Mouse (Mus musculus) testis, adult 2 months (tissue): ENCODE results near the gene Coro2a. TPM values are rescaled to one million over a fixed set of nuclear protein-coding genes. Genes with fewer than 3 reads are reported as not detected.
"Not testable (repeated sequence)": the region's sequence is repeated elsewhere in the genome, so short reads cannot be mapped to it uniquely, and the experiment has no call there.

Experiments used
- H3K27ac ChIP-seq: fragments of 200-500 bp; 2 replicates; pipeline ENCODE4 v1.5.1; 2012; ENCODE audit warnings: low read depth, low read length; ENCODE audit not compliant: control insufficient read depth, insufficient read depth
- H3K27me3 ChIP-seq: fragments of 200-500 bp; 2 replicates; pipeline ENCODE4 v1.6.1; 2012; ENCODE audit warnings: mild to moderate bottlenecking, low read length, moderate library complexity; ENCODE audit not compliant: control insufficient read depth, insufficient read depth
- H3K36me3 ChIP-seq: fragments of 200-500 bp; 2 replicates; pipeline ENCODE4 v1.6.1; 2012; ENCODE audit warnings: mild to moderate bottlenecking, low read length; ENCODE audit not compliant: control insufficient read depth, insufficient read depth
- H3K4me1 ChIP-seq: fragments of 200-500 bp; 2 replicates; pipeline ENCODE4 v1.6.1; 2012; ENCODE audit warnings: low read length; ENCODE audit not compliant: control insufficient read depth, insufficient read depth
- H3K4me3 ChIP-seq: fragments of 200-500 bp; 2 replicates; pipeline ENCODE4 v1.5.1; 2012; ENCODE audit warnings: low read depth, mild to moderate bottlenecking, low read length, moderate library complexity, mixed read lengths; ENCODE audit not compliant: control insufficient read depth
- CTCF ChIP-seq: fragments of 200-500 bp; IDR thresholded peaks from 2 replicates; pipeline ENCODE4 v1.5.1; 2012; ENCODE audit warnings: low read depth, mild to moderate bottlenecking, inconsistent platforms, low read length, moderate library complexity; ENCODE audit not compliant: control insufficient read depth, insufficient read depth, insufficient replicate concordance
- POLR2A ChIP-seq: fragments of 200-500 bp; IDR thresholded peaks from 2 replicates; pipeline ENCODE4 v1.6.1; 2012; ENCODE audit warnings: low read depth, mild to moderate bottlenecking, inconsistent platforms, low read length, moderate library complexity; ENCODE audit not compliant: control insufficient read depth
- polyA plus RNA-seq: library from polyadenylated mRNA; depleted of rRNA; stranded (reverse); fragments of >200 nt; gene quantifications from 2 replicates; pipeline ENCODE4 v1.2.3, GENCODE M21; 2012; rRNA removed

Gene Coro2a
- 139 and 175 TPM in 2 replicates for polyA plus RNA-seq

GRCm38 (mm10) chr4:46601844-46602423 is at the start of gene Coro2a:
Gene Coro2a, minus strand, starts transcription at chr4:46602202.
- Histone ChIP-seq H3K27ac (no peak within 1 kb of the TSS), H3K4me3 (peak within 1 kb of the TSS; percentile 92), H3K27me3 (no peaks in the 10 kb centered on the region), H3K36me3 (no peaks in the 10 kb centered on the region), H3K4me1 (peaks cover 14% of the 10 kb centered on the region)
- TF ChIP-seq CTCF, result peak; percentile 93
- TF ChIP-seq POLR2A, result peak; percentile 46; the same call in 1 of the 2 replicates

DNA sequence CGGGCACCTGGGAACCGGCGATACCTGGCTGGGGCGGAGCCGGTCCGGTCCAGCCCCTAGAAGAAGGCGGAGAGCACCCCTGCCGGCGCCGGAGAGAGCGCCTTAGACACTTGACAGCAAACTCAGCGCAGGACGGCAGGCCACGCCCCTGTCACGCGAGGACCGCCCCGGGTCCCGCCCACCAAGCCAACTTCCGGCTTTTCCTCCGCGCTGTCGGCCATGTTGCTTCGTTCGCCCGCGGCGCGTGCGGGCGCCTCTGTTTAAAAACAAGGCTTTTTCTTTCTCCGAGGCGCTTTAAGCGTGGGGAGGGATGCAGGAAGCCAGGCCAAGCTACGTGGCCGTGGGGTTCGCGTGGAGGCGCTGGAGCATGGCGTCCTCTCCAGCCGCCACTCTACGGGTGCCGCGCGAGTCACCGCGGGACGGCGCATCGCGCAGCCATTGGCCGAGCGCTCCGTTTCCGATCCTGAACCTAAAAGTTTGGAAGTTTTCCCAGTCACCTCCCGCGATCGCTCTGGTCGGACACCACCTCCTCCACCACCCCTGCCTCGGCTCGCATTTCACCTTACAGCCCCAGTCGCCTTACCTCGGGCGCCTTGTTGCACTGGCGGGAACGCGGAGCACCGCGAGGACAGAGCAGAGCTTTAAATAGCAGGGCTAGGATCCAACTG is 48.2 kb upstream of the Coro2a start, which contains the start of gene Tbc1d2:
Tbc1d2 (minus strand) TSS at position 124 of the 668 bp plus-strand sequence.
- TF ChIP-seq POLR2A, result peak; percentile 59
- TF ChIP-seq CTCF, result peak; percentile 3; the same call in 1 of the 2 replicates
- Histone ChIP-seq H3K4me1 (peaks cover 10% of the 10 kb centered on the region), H3K36me3 (no peaks in the 10 kb centered on the region), H3K4me3 (peak within 1 kb of the TSS; percentile 94), H3K27ac (peak within 1 kb of the TSS; percentile 97), H3K27me3 (no peaks in the 10 kb centered on the region)

DNA sequence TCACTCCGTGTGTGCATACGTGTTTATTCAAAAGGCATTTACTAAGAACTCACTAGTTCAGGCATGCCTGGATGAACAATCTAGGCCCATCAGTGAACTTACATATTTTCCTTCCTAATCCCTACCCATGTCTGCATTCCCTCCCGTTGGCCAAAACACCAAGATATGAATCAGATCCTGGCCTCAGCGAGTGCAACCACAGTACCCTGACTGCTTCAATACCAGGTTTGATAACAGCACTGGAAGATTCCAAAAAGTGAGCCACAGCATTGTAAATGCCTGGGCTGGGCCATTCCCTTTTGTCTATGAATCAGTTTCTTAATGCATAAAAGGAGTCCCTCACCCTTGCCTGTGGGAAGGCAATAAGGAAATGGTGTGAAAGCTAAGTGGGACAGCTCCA is 47.2 kb upstream of the Coro2a start:
- TF ChIP-seq CTCF (no peak), POLR2A (no peak)
- no peaks in the 10 kb centered on the region for H3K27me3 ChIP-seq

DNA sequence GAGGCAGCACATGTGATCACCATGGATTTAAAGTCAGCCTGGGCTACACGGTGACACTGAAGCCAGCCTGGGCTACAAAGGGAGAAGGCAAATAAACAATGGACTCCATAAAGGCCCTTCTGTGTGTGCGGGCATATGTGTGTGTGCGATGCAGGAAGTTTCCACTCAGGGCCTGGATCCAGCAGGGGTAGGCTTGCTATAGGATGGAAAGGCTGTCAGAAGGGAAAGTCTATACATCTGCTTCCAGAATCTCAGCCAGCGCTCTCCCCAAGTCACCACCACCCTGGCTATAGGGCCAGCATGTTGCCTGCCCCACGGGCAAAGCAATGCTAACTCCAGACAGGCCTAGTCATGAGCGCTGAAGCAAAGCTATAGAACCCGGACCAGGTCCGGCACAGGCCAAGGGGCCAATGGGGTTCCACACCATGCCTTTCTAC is 41.7 kb upstream of the Coro2a start:
- TF ChIP-seq CTCF, result no peak
- TF ChIP-seq POLR2A, result no peak
- H3K27me3 ChIP-seq, result no peaks in the 10 kb centered on the region
- no peak overlapping the region for H3K4me3 ChIP-seq
- H3K4me1 ChIP-seq, result no peaks in the 10 kb centered on the region
- H3K36me3 ChIP-seq, result no peaks in the 10 kb centered on the region
- H3K27ac ChIP-seq, result no peak overlapping the region

More for the DNA sequence above, 47.2 kb upstream of the Coro2a start:
- no peaks in the 10 kb centered on the region for H3K36me3 ChIP-seq
- peaks cover 10% of the 10 kb centered on the region for H3K4me1 ChIP-seq
- H3K4me3 ChIP-seq, result peak overlapping the region; percentile 94; the same call in 1 of the 2 replicates
- H3K27ac ChIP-seq, result no peak overlapping the region

GRCm38 (mm10) chr4:46642924-46643675 is 41.1 kb upstream of the Coro2a start:
- no peak for TF ChIP-seq POLR2A
- Histone ChIP-seq H3K36me3 (no peaks in the 10 kb centered on the region), H3K27me3 (no peaks in the 10 kb centered on the region), H3K4me1 (no peaks in the 10 kb centered on the region), H3K27ac (no peak overlapping the region), H3K4me3 (no peak overlapping the region)

GRCm38 (mm10) chr4:46641283-46641682 is 39.3 kb upstream of the Coro2a start:
- Histone ChIP-seq H3K27me3 (no peaks in the 10 kb centered on the region), H3K4me3 (no peak overlapping the region), H3K4me1 (no peaks in the 10 kb centered on the region), H3K36me3 (no peaks in the 10 kb centered on the region), H3K27ac (no peak overlapping the region)
- TF ChIP-seq POLR2A (no peak), CTCF (no peak)

GRCm38 (mm10) chr4:46639866-46640265 is 37.9 kb upstream of the Coro2a start:
- TF ChIP-seq POLR2A, result no peak
- TF ChIP-seq CTCF, result no peak
- Histone ChIP-seq H3K27me3 (no peaks in the 10 kb centered on the region), H3K27ac (no peak overlapping the region), H3K4me1 (no peaks in the 10 kb centered on the region), H3K4me3 (no peak overlapping the region), H3K36me3 (no peaks in the 10 kb centered on the region)

DNA sequence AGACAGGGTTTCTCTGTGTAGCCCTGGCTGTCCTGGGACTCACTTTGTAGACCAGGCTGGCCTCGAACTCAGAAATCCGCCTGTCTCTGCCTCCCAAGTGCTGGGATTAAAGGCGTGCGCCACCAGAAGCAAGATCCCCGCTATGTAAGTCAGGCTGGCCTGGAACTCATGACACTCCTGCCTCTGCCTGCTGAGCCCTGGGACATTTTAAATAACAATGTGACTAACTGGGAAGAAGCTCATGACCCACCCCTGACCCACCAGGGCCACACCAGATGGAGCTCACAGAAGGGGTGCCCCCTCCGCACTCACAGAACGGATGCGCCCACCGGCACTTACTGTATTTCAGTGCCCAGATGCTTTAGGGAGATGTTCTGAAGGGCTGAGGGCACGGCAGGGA is 35.2 kb upstream of the Coro2a start:
- not testable (repeated sequence) for H3K4me1 ChIP-seq, H3K36me3 ChIP-seq, H3K4me3 ChIP-seq, H3K27ac ChIP-seq, H3K27me3 ChIP-seq
